Mouse (Mus musculus) thymus, postnatal 4 days (tissue): ENCODE measurements at regions not wholly inside any gene's neighbourhood (a gene's known extent, or its start where the extent isn't known, plus 50 kb on each side); places are given as distances from the start of the nearest gene placed in this dataset.
A peak's percentile ranks its signal among the peaks of the same experiment; 100 is the strongest.

Experiments used
- DNase-seq: peaks from one replicate; pipeline ENCODE4 v3.0.0; 2021

DNA sequence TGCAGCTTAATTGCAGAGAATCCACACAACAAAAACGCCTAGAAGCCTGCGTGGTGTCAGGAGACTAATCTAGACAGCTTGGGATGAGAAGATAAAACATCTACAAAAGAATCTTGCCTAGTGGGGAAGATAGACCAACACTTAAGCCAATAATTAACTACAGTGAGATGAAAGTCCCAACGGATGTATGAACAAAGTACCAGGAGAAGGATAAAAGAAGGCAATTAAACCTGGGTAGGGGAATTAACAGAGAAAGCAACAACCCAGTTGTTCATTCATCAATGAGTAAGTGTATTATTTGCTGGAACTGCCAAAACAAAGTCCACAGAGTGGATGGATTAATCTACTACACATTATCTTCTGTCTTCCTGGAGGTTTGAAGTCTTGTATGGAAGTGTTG is 99.8 kb downstream of the Olfm4 start:
- DNase-seq, result no peak

DNA sequence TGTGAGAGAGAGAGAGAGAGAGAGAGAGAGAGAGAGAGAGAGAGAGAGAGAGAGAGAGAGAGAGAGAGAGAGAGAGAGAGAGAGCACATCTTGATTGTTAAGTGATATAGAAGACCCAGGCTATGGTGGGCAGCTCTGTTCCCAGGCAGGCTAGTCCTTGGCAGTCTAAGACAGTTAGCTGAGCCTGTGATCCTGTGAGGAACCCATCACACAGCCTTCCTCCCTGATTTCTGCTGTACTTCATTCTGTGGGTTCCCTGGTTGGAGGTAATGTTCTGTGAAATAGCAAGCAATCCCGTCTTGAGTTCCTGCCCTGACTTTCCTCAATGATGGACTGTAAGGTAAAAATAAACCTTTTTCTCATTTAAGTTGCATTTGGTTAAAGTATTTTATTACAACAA is 113.4 kb downstream of the Olfm4 start:
- no peak for DNase-seq

DNA sequence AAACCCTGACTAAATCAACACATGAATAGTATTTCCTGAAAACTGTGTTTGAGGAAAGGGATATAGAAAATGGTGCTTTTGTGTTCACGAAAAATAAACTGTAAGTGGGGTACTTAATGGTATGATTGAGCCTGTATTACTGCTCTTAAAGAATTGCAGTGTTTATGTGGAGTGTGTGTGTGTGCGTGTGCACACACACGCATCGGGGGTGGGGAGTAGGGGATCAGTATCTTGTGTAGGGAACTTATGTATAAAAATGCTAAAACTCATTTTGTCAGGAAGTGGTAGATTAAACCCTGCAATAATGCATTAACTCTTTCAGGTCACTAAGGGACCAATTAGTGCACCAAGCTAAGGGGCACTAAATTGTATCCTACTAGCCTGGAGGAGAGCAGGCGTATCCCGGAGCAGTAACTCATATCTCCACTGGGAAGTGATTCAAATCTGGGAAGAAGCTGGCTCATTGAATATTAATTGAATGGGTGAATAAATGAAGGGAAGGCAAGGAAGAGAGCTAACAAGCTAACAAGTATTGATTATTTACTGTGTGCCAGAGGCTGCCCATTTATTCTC is 129.3 kb downstream of the Olfm4 start:
- DNase-seq, result no peak

DNA sequence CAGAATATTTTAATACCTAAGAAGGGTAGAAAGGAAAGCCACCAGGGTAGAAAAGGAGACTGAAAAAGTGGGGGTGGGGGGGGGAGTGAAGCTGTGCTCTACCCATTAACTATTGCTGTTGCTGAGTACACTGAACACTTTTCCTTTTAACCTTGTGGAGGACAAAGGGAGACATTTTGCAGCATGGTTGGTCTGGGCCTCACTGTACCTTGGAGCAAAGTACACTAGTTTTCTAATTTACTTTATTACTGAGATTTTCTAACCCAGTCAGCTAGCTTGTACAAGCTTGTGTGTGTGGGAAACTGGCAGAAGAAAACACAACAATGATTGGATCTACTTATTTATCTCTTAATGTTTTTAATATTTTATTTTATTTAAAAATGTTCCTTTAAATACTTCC is 130.4 kb downstream of the Olfm4 start:
- no peak for DNase-seq

GRCm38 (mm10) chr14:80125156-80125555 is 141.3 kb downstream of the Olfm4 start:
- no peak for DNase-seq

GRCm38 (mm10) chr14:80128181-80128580 is 144.3 kb downstream of the Olfm4 start:
- no peak for DNase-seq

DNA sequence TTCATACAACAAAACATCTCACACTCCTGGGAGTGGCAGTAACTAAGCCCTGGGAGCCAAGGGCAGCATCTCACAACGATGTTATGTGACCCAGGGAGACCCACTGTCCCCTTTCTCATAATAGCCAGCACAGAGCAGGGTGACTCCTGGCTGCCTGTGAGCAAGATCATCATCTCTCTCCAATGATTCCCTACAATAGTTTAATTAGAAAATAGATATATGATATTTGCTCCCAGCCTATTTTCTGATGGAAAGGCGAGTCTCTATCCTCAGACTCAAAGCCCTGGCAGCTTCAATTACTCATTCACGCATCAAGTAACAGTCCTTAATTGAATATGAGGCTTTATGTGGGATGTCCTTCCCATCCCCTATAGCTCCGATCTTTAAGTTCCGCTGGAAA is 153.7 kb downstream of the Olfm4 start:
- DNase-seq, result no peak

- DNase-seq, result no peak
Observed at GRCm38 (mm10) chr14:80138991-80139791, 155.3 kb downstream of the Olfm4 start.

DNA sequence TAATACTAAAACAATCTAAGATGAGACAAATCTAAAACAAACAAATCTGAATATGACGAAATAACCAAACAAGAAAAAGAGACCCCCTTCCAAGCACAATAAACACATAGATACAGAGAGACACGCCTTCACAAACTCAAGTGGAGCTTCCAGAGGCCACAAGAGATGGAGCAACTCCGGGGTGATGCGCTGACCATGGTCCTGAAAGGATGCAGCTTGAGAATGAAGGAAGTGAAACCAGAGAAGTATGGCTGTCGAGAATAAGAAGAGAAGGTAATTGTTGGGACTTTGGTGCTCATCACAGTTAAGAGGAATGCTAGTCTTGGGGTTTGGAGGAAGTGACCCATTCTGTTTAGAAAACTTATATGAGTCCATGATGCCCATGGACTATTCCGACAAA is 173.1 kb downstream of the Olfm4 start:
- peak; percentile 13 for DNase-seq

GRCm38 (mm10) chr14:80169211-80169610 is 185.3 kb downstream of the Olfm4 start:
- DNase-seq, result no peak

GRCm38 (mm10) chr14:80170450-80171180 is 186.7 kb downstream of the Olfm4 start:
- no peak for DNase-seq

- no peak for DNase-seq
Observed at GRCm38 (mm10) chr14:80172799-80173484, 189.1 kb downstream of the Olfm4 start.

GRCm38 (mm10) chr14:80176464-80176863 is 192.6 kb downstream of the Olfm4 start:
- DNase-seq, result no peak

GRCm38 (mm10) chr14:80195041-80195440 is 211.2 kb downstream of the Olfm4 start:
- DNase-seq, result no peak

DNA sequence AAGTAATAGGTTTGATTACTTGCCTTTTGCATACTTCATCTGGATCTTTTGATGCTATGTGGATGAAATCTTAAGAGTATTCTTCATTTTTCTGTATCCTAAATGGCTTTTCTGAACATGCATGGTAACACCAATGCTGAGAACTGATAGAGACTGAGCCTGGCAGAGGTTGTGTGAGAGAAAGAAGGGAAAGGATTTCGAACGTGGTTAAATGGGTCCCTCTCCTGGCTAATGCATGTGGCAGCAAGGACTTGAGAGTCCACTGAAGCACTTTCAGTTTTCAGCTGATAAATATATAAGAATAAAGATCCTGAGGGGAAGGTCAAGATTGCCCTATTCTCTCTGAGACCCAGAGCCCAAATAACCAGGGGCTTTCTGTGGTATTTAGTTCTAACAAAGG is 229.0 kb downstream of the Olfm4 start:
- DNase-seq, result no peak

DNA sequence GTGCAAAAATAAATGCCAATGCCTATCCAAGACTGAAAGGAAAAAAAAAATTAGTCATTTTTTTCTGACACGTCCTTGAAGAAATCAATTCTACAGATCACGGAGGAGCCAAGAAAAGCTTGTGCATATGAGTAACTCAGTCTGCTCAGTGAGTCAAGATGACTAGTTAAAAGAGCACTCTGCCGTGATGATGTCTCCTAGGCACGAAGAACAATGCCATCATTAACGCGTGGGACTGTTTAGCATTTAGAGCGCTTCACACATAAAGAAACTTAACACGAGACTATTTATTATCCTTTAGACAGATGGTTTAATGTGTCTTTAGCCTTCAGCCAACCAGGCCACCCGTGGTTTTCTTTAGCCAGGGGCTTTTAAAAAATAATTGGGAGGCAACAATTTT is 229.8 kb downstream of the Olfm4 start:
- DNase-seq, result no peak

GRCm38 (mm10) chr14:80215960-80216552 is 232.2 kb downstream of the Olfm4 start:
- peak; percentile 7 for DNase-seq

- no peak for DNase-seq
Observed at GRCm38 (mm10) chr14:80232066-80232465, 248.2 kb downstream of the Olfm4 start.

DNA sequence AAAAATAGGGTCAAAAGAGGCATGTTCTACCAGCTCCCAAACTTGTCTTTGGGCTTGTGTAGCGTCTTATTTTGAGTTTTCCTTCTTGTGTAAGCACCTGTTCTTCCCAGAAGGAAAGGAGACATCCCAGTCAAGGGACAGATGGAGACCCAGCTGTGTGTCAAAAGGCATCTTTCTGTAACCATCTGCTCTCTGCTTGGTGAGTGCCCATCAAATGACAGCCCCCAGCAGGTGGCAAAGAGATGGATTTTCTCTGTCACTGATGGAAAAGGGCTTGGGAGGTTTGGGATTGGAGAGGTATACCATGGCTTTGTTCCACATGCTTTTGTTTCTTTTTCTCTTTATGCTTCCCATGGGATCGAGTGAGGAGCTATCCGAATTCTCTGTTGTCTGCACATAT is 249.1 kb downstream of the Olfm4 start:
- DNase-seq, result no peak

GRCm38 (mm10) chr14:80237136-80237535 is 253.3 kb downstream of the Olfm4 start:
- DNase-seq, result no peak

DNA sequence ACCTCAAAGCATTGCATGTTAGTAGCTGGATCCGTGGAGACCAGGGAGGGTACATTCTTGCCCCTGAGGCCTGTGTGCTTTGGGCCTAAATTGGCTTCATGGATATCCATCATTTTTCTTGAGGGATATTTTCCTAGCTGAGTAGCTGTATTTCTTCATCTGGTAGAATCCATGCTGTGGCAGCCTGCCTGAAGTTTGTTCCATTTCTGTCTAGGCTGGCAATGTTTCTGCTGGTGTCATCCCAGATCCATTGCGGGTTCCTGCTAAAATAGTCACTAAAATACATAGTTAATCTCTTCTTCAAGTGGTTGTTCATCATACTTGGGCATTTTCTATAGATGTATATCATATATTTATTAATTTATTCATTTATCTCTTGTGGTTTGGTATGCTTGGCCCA is 253.7 kb downstream of the Olfm4 start:
- DNase-seq, result no peak

DNA sequence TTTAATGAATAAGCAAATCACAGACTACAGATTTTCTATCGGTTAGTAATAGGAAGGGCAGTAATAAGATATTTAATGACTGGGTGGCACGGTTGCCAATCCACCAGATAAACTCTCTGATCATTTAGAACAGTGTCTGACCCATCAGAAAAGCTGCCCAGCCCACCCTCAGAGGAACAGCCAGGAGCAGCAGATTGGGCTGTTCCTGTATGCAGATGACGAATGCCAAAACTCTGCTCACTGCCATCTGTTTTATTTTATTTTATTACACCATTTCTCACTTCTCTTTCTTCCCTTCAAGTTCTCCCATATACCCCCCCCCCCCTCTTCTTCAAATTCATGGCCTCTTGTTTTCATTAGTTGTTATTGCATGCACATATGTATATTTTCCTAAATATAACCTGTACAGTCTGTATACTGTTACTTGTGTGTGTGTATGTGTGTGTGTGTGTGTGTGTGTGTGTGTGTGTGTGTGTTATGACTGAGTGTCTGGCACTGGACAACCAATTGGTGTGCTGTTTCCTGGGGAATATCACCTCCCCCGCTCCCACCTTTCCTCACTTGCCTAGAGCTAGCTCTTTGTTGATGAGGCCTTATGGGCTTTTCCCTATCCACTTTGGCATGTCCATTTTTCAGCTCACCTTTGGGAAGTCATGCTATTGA is 260.9 kb downstream of the Olfm4 start:
- no peak for DNase-seq

GRCm38 (mm10) chr14:80247575-80247974 is 263.7 kb downstream of the Olfm4 start:
- no peak for DNase-seq
